Mouse (Mus musculus) mature B cell (primary cell): ENCODE data around the gene Scnn1b.

Experiments used
- in situ Hi-C: fragments of 300-500 bp; cut with MboI; formaldehyde crosslinking; loops from 2 replicates; pipeline ENCODE4 v1.14.3; 2019

Scnn1b gene

DNA sequence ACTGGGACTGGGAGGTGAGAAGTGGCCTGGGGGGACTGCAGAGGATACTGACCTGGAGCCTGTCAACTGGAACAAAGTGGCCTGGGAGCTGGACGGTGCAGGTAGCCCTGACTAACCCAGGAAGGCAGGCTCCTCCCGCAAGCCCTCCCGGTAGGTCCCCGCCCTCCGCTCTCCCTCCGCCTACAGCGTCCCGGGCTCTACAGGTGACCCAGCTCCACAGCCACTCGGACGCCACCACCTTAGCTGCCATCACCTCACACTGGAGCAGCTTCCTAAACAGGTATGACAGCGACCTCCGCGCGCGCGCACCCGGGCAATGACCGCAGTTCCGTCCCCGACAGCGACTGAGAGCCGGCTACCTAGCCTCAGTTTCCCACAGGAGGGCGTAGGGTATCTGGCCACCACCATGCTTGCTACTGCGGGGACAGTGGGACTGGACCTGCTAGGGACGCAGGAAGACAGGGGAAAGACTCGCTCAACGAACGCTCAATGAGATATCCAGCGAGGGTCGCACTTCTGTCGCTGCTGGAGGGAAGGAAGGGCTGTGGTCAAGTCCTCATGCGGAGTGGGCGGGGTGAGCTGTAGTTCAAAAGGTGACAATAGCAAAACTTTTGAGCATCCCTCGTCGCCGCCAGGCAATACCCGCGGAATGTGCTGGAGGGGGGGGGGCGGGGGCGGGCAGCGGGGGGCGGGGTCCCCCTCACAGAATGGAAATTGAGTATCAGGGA lies at the start of gene Scnn1b:
TSS of gene Scnn1b (plus strand) at position 181 of the 728 bp plus-strand sequence.
- in situ Hi-C loops, result no loop called here

DNA sequence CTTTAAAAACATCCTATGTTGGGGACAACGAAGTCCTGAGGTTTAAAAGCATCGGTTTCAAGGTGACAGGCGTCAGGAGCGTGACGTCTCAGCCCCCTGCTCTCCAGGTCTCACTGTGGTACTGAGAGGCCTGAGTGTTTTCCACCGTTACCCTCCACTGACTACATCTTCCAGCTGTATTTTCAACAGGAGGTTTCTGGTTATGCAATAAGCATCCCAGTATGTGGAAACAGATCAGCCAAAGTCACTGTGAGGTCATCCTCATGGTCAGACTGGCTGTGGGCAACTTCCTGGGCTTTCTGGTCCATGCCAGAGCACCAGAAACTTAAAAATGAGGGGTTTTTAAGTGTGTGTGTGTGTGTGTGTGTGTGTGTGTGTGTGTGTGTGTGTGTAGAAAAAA lies 43.2 kb upstream of the Scnn1b start:
- in situ Hi-C loops, result no loop called here

DNA sequence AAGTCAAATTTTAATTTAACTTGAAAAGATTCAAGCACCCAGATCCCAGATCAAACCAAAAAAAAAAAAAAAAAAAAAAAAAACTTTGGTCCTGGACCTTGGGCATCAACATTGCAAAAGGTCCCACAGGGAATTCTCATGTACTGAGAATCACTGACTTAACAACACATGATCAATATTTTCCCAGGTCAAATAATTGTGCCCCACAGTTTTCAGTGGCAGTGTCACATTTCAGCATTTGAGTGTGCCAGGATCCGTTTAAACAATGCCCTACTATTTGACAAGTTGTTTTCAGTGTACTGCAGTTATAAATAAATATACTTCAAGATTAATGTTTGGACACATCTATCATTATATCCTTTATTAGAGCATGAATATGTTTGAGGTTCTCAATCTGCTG lies 36.4 kb upstream of the Scnn1b start:
- in situ Hi-C loops, result no loop called here

DNA sequence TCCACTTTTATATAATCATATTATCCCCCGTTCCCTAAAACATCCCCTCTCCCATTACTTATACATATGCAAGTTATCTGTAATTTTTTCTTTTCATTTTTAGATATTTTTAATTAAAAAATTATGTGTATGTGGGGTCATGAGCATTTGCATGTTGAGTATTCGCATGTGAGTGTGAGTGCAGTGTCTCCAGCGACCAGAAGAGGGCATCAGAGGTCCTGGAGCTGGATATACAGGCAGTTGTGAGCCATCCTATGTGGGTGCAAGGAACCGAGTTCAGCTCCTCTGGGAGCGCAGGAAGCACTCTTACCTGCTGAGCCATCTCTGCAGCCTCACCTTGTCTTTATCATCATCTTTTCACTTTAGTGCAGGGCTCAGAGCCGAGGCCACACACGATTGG lies 29.4 kb upstream of the Scnn1b start:
- in situ Hi-C loops, result no loop called here

DNA sequence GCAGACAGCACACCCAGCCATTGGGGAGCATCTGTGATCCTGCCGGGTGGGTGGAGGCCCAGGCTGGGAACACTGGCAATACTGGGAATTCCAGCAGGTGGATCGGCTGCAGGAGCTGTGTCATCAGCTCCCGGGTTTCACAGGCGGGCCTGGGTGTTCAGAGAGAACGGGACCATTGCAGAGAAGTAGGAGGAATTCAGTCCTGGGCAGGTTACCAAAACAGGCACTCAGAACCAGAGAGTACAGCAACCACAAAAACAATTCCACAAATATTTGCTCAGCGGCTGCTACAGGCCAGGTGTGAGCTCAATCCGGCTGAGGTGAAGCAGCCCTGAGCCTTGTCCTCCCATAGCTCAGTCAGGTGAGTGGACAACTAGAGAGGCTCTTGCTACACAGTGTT lies 28.0 kb upstream of the Scnn1b start:
- in situ Hi-C loops, result no loop called here

DNA sequence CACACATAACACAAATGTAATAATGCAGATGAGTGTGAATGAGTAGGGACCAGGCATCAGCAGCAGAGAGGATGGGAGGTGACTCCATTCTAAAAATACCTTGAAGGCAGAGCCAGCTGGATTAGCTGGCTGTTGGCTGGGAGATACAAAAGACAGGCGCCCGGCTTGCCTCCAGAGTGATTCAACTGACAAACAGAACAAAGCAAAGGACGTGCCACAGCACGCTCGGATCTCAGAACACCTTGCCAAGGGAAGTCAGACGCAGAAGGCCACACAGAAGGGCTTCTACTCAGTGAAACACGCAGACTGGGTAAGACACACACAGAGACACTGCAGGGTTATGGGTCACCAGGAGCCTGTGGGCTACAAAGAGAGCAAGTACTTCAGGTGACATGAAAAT lies 24.0 kb upstream of the Scnn1b start:
- in situ Hi-C loops, result no loop called here

DNA sequence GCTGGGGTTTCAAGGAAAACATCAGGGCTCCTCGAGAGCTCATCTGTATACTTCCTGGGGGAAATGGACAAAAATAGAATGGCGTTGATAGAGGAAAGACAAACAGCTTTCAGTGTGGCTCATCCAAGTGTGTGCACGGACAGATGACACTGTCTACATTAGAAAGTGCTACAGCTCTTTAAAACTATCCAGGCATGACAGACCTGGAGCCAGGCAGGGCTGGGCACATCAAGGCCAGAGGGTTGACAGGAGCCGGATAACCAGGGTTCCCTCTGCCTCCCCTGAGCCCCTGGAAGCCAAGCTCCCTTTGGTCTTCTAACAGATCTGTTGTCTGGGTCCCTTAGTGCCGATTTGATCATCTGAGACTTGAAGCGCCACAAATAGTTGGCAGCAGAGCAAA lies 22.6 kb upstream of the Scnn1b start:
- in situ Hi-C loops, result no loop called here

DNA sequence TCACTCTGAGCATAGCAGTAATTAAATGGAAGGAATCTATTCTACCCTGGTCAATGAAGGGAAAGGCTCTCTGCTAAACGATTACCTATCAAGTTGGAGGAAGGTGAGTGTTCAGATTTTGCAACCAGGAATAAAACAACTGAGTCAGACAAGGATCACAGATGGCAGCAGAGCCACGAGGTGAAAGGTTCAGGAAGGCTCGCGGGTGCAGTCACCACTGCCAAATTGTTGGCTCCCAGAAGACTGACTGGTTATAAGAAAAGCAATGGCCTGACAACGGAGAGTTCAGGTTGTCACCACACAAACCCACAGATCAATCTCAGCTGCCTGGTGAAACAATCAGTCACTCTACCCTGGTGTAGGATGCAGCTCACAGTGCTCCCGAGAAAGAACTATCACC lies 18.9 kb upstream of the Scnn1b start:
- in situ Hi-C loops, result no loop called here

DNA sequence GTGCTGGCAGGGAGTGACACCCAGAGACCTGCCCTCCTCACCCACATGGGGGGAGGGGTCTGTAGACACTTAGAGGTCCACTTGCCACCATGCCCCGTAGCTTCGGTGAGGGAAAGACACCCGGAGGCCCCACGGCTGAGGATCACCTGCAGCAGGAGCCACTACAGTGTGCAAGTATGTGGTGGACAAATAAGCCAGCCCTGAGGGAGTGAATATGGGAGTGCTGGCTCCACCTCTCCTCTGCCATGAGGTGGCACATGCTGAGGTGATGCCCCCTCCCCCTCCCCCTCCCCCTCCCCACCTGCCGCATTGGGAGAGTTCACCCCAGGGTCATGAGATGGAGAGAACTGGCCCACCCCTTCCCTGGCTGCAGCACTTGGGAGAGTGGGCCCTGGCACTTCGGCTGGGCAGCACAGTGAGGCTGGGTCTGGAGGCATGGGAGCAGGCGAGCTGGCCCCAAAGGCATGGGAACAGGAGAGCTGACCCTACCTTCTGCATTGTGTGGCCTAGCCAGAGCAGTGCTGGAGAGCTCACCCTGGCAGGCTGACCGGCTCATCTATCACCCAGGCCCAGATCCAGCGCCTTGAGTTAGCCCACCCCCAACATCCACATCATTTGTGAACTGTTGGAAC lies 16.2 kb upstream of the Scnn1b start:
- in situ Hi-C loops, result no loop called here

DNA sequence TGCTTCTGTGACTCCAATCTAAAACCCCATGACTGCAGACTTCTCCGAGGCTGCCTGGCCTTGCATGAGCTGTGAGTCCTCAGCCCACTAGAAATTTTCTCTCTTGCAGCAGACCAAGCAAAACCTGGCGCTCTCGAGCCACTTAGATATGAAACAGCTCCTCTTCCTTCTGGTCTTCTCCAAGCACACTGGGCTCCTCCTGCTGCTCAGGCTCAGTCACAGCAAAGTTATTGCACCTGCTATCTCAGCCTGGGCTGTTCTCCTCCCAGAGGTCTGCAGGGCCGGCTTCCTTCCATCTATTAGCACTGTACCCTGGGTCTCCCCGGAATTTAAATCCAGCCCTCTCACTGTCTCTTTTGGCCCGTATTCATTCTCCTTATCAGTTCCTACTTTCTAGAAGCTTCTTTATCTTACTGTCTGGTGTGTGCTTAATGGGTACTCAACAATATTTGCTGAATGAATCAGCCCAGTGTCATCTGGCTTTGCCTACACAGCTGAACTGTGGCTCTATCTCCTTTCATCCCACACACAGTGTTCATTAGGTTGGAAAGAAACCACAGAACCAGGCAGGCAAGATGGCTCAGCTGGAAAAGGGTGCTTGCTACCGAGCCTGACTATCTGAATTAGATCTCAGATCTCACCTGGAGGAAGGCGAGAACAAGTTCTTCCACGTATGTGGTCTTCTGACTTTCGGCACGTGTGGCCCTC lies 7.5 kb upstream of the Scnn1b start:
- in situ Hi-C loops, result no loop called here

DNA sequence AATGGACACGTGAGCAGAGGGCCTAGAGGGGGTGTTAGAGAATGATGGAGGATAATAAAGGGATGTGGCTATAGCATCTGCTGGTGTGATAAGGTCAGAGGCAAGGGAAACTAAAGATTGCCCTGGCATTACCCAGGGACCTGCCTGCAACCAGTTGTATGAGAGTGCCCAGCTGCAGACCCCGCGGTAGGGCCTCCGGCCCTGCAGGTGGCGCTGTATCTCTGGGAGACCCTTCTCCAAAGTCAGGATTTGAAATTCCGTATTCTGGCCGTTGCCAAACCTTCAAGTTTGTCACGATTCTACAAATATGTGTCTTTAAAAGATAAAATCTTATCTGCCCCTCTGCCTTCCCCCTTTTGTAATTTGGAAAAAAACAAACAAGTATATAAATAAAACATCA lies 5.9 kb upstream of the Scnn1b start:
- in situ Hi-C loops, result no loop called here

DNA sequence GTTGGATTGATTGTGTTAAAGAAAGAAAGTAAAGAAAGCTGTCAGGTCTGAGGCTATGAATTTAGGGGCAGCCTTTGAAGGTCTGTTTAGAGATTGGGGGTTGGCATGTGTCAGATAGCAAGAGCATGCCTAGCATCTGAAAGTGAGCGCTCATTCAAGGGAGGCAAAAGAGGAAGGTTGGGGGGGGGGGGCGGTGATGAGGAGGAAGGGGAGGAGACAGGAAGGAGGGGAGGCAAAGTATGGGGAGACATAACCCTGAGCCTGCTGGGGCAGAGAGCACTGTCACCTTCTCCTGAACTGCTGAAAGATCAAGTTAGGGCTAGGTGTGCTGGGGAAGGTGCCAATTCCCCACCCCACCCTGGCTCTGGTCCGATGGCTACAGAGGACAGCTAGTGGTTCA lies 6.8 kb downstream of the Scnn1b start:
- in situ Hi-C loops, result no loop called here

DNA sequence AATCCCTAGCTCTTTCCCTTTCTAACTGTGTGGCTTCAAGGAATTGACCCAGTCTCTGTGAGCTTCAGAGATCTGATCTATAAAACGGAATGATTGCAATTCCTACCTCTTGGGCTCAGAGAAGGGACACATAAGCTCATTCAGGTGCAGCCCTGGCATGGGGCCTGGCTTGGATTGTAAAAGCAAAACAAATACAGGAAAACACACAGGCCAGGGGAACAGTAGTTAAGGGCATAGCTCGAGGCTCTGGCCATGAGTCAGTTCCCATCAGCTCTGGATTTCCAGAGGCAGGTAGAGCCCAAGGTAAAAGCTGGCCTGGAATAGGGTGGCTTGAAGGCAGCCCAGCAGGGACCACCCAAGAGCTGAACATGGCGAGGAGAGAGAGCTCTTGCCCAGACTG lies 9.2 kb downstream of the Scnn1b start:
- in situ Hi-C loops, result no loop called here

DNA sequence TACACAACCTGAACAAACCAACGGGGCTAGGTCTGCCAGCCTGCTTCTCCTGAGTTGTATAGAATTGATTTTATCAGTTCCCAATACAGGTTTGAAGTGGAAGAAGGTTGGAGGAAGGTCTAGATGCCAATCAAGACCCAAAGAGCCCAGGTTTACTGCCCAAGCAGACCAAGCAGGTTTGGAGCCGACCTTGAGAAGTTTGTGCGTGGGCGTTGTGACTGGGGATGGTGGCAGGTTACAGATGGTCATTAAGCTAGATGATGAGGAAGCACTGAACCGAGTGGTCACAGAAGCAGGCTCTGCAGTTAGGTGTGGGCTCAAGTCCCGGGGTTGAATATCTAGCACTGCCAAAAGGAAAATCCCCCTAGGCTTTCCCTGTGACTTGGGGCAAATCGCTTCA lies 9.9 kb downstream of the Scnn1b start:
- in situ Hi-C loops, result no loop called here

DNA sequence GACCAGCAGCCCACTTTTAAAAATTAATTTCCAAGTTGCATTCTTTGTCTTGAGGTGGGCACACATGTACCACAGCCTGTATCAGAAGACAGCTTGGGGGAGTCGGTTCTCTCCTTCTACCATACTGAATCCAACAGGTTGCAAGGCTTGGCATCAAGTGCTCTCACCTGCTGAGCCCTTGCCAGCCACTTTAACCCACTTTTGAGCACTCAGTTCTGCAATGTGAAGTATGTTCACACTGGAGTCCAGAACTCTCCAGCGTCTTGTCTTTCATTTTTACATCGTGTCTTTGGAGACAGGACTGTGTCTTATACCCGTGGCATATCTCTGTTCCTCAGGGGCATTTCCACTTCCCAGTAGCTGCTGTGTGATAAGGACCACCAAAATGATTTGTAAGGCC lies 15.4 kb downstream of the Scnn1b start:
- in situ Hi-C loops, result no loop called here

DNA sequence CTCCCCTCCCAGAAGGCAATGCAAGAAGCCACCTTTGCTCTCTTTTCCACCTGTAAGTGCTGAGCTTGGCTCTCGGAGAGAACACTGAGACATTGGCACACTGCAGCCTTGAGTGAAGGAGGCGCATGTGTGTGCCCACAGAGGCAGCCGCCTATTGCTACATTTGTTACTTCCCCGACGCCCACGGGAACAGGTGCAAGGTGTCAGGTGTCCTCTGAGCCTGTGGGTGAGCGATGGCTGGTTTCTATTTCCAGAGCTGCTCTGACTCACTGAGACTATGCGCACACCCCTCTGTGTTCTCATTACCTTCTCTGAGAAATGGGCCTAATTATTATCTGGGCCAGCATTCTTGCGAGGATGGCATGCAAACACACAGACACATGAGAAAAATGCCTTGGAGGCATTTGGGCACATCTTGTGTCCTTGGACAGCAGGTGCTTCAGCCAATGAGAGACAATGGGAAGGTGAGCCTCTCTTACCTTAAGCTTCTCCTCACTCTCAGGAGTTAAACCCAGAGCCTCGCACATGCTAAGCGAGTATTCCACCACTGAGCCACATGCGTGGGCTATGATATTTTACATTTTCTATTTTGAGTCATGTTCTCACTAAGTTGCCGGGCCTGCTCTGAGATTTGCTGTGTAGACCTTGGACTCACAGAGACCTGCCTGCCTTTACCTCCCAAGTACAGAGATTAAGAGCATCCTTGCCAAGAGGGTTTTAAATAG lies 26.0 kb downstream of the Scnn1b start:
- in situ Hi-C loops, result no loop called here

DNA sequence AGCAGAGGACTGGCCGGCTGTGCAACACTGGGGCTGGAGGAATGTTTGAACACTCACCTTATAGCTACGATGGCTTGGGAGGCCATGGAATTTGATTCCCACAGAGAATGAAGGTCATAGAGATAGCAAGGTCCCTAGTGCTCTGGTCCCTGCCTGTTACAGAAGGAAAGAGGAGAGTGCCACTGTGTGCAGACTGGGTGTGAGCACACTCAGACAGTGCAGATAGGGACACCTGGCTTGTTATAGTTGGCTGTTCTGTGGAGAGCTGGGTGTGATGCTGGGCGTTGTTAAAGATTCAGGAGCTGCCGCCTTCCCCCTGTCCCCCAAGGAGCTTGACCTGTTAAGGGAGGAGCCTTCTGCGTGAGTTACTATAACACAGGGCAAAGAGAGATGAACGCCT lies 31.9 kb downstream of the Scnn1b start:
- in situ Hi-C loops, result no loop called here

DNA sequence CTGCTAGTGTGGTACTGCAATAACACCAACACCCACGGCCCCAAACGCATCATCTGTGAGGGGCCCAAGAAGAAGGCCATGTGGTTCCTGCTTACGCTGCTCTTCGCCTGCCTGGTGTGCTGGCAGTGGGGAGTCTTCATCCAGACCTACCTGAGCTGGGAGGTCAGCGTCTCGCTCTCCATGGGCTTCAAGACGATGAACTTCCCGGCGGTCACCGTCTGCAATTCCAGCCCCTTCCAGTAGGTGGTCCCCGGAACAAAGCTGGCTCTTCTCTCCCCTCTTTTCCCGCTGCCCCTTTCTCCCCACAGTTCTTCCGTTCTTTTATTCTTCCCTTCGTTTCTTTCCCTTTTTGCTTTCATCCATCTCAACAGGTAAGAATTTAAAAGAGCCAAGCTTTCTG lies 34.5 kb downstream of the Scnn1b start:
- in situ Hi-C loops, result no loop called here

DNA sequence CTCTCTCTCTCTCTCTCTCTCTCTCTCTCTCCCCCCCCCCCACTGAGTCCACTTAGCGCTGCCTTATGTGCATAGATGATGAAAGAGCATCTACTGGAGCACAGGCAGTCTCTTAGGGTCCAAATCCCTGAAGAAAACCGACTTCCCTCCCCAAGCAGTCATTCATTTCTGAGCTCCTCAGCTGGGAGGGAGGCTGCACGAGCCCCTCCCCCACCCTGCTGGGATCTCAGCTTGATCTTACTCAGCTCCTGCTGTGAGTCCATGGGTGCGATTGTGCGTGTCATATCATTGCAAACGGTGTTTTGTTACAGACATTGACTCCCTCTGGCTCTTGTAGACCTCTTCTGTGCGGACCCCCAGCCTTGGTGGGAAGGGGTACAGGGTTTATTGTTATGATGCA lies 35.1 kb downstream of the Scnn1b start:
- in situ Hi-C loops, result no loop called here

DNA sequence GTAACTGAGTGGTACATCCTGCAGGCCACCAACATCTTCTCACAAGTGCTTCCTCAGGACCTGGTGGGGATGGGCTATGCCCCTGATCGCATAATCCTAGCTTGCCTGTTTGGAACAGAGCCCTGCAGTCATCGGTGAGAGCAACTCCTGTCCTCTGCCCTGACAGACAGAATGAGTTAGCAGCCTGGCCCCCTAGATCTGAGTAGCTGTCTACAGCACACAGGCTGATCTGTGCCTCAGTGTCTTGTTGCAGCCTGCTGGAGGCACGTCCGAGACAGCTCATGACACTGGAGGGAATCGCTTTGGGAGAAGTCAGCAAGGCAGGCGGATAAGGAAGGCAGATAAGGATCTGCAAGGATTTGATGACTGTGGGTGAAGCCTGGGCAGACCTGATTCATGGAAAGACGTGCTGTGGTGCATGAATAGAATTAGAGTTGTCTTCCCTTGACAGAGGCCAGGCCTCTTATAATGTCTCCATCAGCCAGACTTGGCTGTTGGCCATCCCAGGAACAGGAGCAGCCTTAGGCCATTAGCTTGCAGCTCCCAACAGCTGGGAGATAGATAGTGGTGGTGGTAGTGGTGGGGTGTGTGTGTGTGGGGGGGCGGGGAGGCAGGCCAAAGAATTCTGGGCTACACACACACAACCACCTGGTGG lies 38.0 kb downstream of the Scnn1b start:
- in situ Hi-C loops, result no loop called here

DNA sequence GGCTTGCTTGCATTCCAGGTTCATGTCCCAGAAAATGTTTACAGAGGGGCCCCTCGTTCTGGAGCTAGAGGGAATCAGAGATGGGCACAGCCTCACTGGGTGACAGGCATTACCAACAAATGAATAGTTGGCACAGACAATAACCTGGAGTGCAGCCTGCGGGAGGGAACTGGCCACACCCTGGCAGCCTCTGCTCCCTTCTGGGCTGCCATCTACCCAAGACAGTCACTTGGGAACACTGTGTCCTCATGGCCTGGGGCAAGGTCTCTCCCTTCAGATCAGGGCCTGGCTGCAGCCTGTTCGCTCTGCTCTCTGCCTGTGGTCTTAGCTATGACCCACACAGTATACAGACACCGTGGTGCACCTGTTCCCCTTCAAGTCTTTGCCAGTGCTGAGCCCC lies 42.0 kb downstream of the Scnn1b start:
- in situ Hi-C loops, result no loop called here

DNA sequence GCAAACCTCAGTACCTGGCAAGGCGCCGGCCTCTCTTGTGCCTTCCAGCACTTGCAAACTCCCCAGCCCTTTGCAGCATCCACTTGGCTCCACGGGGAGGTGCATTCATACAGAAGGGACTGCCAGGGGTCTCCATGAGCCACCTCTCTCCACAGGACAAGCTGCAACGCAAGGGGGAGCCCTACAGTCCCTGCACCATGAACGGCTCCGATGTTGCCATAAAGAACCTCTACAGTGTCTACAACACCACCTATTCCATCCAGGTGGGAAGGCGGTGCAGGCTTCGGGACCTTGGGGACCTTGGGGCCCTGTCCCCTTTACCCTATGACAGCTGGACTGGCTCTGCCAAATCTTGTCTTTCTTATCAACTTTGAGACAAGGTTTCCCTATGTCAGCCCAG lies 47.4 kb downstream of the Scnn1b start:
- in situ Hi-C loops, result no loop called here
